Mouse (Mus musculus) neural tube, embryonic 12.5 days (tissue): ENCODE results near the gene Slit1. TPM values are rescaled to one million over a fixed set of nuclear protein-coding genes. Genes with fewer than 3 reads are reported as not detected.

ENCODE experiments used
- ATAC-seq: fragments of 200-750 bp; cut with Nextera tagmentation; 2 replicates; pipeline ENCODE4 v1.8.0; 2017; ENCODE audit warnings: low read depth, mild to moderate bottlenecking, moderate TSS enrichment, moderate library complexity; ENCODE audit not compliant: low FRiP score
- H3K27ac ChIP-seq: fragments of 300-500 bp; sonication (generic); 2 replicates; pipeline ENCODE4 v1.5.1; 2016
- H3K27me3 ChIP-seq: fragments of 300-500 bp; sonication (generic); replicated peaks from 2 replicates; pipeline ENCODE4 v1.6.1; 2016; ENCODE audit warnings: mild to moderate bottlenecking
- H3K36me3 ChIP-seq: fragments of 300-500 bp; sonication (generic); 2 replicates; pipeline ENCODE4 v1.6.1; 2016; ENCODE audit warnings: mild to moderate bottlenecking
- H3K4me1 ChIP-seq: fragments of 300-500 bp; sonication (generic); 2 replicates; pipeline ENCODE4 v1.6.1; 2016
- H3K4me2 ChIP-seq: fragments of 300-500 bp; sonication (generic); replicated peaks from 2 replicates; pipeline ENCODE4 v1.6.1; 2016; ENCODE audit warnings: mild to moderate bottlenecking
- H3K4me3 ChIP-seq: fragments of 300-500 bp; sonication (generic); 2 replicates; pipeline ENCODE4 v1.5.1; 2016
- H3K9ac ChIP-seq: fragments of 300-500 bp; sonication (generic); 2 replicates; pipeline ENCODE4 v1.6.1; 2016; ENCODE audit warnings: mild to moderate bottlenecking
- H3K9me3 ChIP-seq: fragments of 300-500 bp; sonication (generic); 2 replicates; pipeline ENCODE4 v1.6.1; 2016; ENCODE audit warnings: mild to moderate bottlenecking
- WGBS: fragments of 180-500 bp; shearing (Covaris S2); methylation state at CpG from one replicate; pipeline ENCODE4 v1.1.7; 2016; 5-methylcytosine and 5-hydroxymethylcytosine counted together
- polyA plus RNA-seq: library from polyadenylated mRNA; unstranded; fragments of >200 nt; fragmentation: Nextera tagmentation; extraction: Ambion mirVana; gene quantifications from 2 replicates; pipeline ENCODE4 v1.2.1, GENCODE M21; 2016

The Slit1 gene
- polyA plus RNA-seq, 1 experiment from 2014 or later: 26.2 TPM

GRCm38 (mm10) chr19:41663506-41664242 is 79.8 kb downstream of the Slit1 start:
- Histone ChIP-seq H3K4me1 (peaks cover 51% of the 10 kb centered on the region), H3K27me3 (peaks cover 31% of the 10 kb centered on the region), H3K4me2 (no peak overlapping the region), H3K27ac (no peak overlapping the region), H3K9me3 (no peaks in the 10 kb centered on the region), H3K9ac (no peak overlapping the region), H3K36me3 (no peaks in the 10 kb centered on the region), H3K4me3 (no peak overlapping the region)
- ATAC-seq: 0 out of 2 replicates have a peak, but pooled peaks have one; percentile 6
- WGBS: 13% methylated on average over 13 of the region's 13 CpGs

- peaks cover 57% of the 10 kb centered on the region for H3K4me1 ChIP-seq
- H3K27ac ChIP-seq: no peak overlapping the region
- H3K4me3 ChIP-seq: no peak overlapping the region
- peaks cover 39% of the 10 kb centered on the region for H3K27me3 ChIP-seq
- no peak overlapping the region for H3K4me2 ChIP-seq
- no peaks in the 10 kb centered on the region for H3K9me3 ChIP-seq
- no peaks in the 10 kb centered on the region for H3K36me3 ChIP-seq
- WGBS: 52% methylated on average over 13 of the region's 13 CpGs
- no peak overlapping the region for H3K9ac ChIP-seq
- no peak for ATAC-seq
Measured at GRCm38 (mm10) chr19:41661466-41661865, 82.0 kb downstream of the Slit1 start.

- H3K9me3 ChIP-seq: no peaks in the 10 kb centered on the region
- H3K4me2 ChIP-seq: no peak overlapping the region
- H3K4me1 ChIP-seq: peaks cover 60% of the 10 kb centered on the region
- 29% methylated on average over 4 of the region's 4 CpGs for WGBS
- ATAC-seq: no peak
- peaks cover 39% of the 10 kb centered on the region for H3K27me3 ChIP-seq
- H3K4me3 ChIP-seq: no peak overlapping the region
- H3K36me3 ChIP-seq: no peaks in the 10 kb centered on the region
- no peak overlapping the region for H3K27ac ChIP-seq
- H3K9ac ChIP-seq: no peak overlapping the region
Measured at GRCm38 (mm10) chr19:41660999-41661374, 82.5 kb downstream of the Slit1 start.

- Histone ChIP-seq H3K4me1 (peaks cover 62% of the 10 kb centered on the region), H3K27ac (no peak overlapping the region), H3K27me3 (peaks cover 33% of the 10 kb centered on the region), H3K4me3 (no peak overlapping the region), H3K36me3 (no peaks in the 10 kb centered on the region), H3K4me2 (no peak overlapping the region), H3K9ac (no peak overlapping the region), H3K9me3 (no peaks in the 10 kb centered on the region)
- no peak for ATAC-seq
- WGBS: 69% methylated on average over 17 of the region's 17 CpGs
Measured at GRCm38 (mm10) chr19:41660294-41660998, 83.0 kb downstream of the Slit1 start.

GRCm38 (mm10) chr19:41657446-41657845 is 86.0 kb downstream of the Slit1 start:
- peaks cover 51% of the 10 kb centered on the region for H3K4me1 ChIP-seq
- no peak overlapping the region for H3K27ac ChIP-seq
- 28% methylated on average over 9 of the region's 9 CpGs for WGBS
- no peak overlapping the region for H3K4me3 ChIP-seq
- no peak for ATAC-seq
- no peak overlapping the region for H3K4me2 ChIP-seq
- no peaks in the 10 kb centered on the region for H3K9me3 ChIP-seq
- H3K36me3 ChIP-seq: no peaks in the 10 kb centered on the region
- H3K27me3 ChIP-seq: peaks cover 22% of the 10 kb centered on the region
- 0 out of 2 replicates have a peak overlapping the region, but pooled peaks have one; percentile 17 for H3K9ac ChIP-seq

- H3K27me3 ChIP-seq: peaks cover 22% of the 10 kb centered on the region
- no peaks in the 10 kb centered on the region for H3K36me3 ChIP-seq
- no peak overlapping the region; the same call in 1 of the 2 replicates for H3K9ac ChIP-seq
- H3K4me1 ChIP-seq: peaks cover 52% of the 10 kb centered on the region
- H3K4me3 ChIP-seq: no peak overlapping the region
- WGBS: 85% methylated on average over 14 of the region's 14 CpGs
- H3K4me2 ChIP-seq: no peak overlapping the region
- H3K27ac ChIP-seq: no peak overlapping the region
- H3K9me3 ChIP-seq: no peaks in the 10 kb centered on the region
- ATAC-seq: no peak
Measured at GRCm38 (mm10) chr19:41656671-41657070, 86.8 kb downstream of the Slit1 start.

GRCm38 (mm10) chr19:41655970-41656369 is 87.5 kb downstream of the Slit1 start:
- WGBS: 6% methylated on average over 9 of the region's 9 CpGs
- Histone ChIP-seq H3K9ac (no peak overlapping the region), H3K27ac (0 out of 2 replicates have a peak overlapping the region, but pooled peaks have one; percentile 50)

GRCm38 (mm10) chr19:41655089-41655783 is 88.2 kb downstream of the Slit1 start:
- H3K27ac ChIP-seq: peak overlapping the region; percentile 53; the same call in 1 of the 2 replicates
- H3K4me3 ChIP-seq: no peak overlapping the region
- no peaks in the 10 kb centered on the region for H3K9me3 ChIP-seq
- ATAC-seq: peak; percentile 41; the same call in 1 of the 2 replicates
- no peaks in the 10 kb centered on the region for H3K36me3 ChIP-seq
- H3K27me3 ChIP-seq: peaks cover 24% of the 10 kb centered on the region
- H3K9ac ChIP-seq: no peak overlapping the region
- peaks cover 57% of the 10 kb centered on the region for H3K4me1 ChIP-seq
- 15% methylated on average over 6 of the region's 6 CpGs for WGBS
- 0 out of 2 replicates have a peak overlapping the region, but pooled peaks have one; percentile 3 for H3K4me2 ChIP-seq

More at GRCm38 (mm10) chr19:41655970-41656369, 87.5 kb downstream of the Slit1 start:
- Histone ChIP-seq H3K9me3 (no peaks in the 10 kb centered on the region), H3K4me3 (no peak overlapping the region), H3K27me3 (peaks cover 23% of the 10 kb centered on the region), H3K36me3 (no peaks in the 10 kb centered on the region), H3K4me2 (no peak overlapping the region), H3K4me1 (peaks cover 57% of the 10 kb centered on the region)
- ATAC-seq: 0 out of 2 replicates have a peak, but pooled peaks have one; percentile 15

- peaks cover 16% of the 10 kb centered on the region for H3K27me3 ChIP-seq
- 22% methylated on average over 10 of the region's 10 CpGs for WGBS
- H3K4me1 ChIP-seq: peaks cover 56% of the 10 kb centered on the region
- no peak overlapping the region for H3K27ac ChIP-seq
- ATAC-seq: peak; percentile 42
- H3K4me2 ChIP-seq: no peak overlapping the region
- no peak overlapping the region for H3K4me3 ChIP-seq
- H3K9me3 ChIP-seq: no peaks in the 10 kb centered on the region
- no peak overlapping the region for H3K9ac ChIP-seq
- H3K36me3 ChIP-seq: no peaks in the 10 kb centered on the region
Measured at GRCm38 (mm10) chr19:41651967-41652366, 91.5 kb downstream of the Slit1 start.

GRCm38 (mm10) chr19:41649394-41649793 is 94.1 kb downstream of the Slit1 start:
- no peaks in the 10 kb centered on the region for H3K36me3 ChIP-seq
- ATAC-seq: no peak
- H3K4me2 ChIP-seq: no peak overlapping the region
- H3K9ac ChIP-seq: 0 out of 2 replicates have a peak overlapping the region, but pooled peaks have one; percentile 19
- H3K9me3 ChIP-seq: no peaks in the 10 kb centered on the region
- WGBS: 41% methylated on average over 10 of the region's 10 CpGs
- H3K27me3 ChIP-seq: peaks cover 14% of the 10 kb centered on the region
- no peak overlapping the region for H3K27ac ChIP-seq
- H3K4me3 ChIP-seq: no peak overlapping the region
- H3K4me1 ChIP-seq: peaks cover 39% of the 10 kb centered on the region

- peaks cover 11% of the 10 kb centered on the region for H3K27me3 ChIP-seq
- H3K36me3 ChIP-seq: no peaks in the 10 kb centered on the region
- no peak overlapping the region for H3K27ac ChIP-seq
- 47% methylated on average over 16 of the region's 16 CpGs for WGBS
- H3K4me3 ChIP-seq: no peak overlapping the region
- H3K4me1 ChIP-seq: peaks cover 29% of the 10 kb centered on the region
- ATAC-seq: no peak
- H3K9ac ChIP-seq: no peak overlapping the region
- H3K9me3 ChIP-seq: no peaks in the 10 kb centered on the region
- no peak overlapping the region for H3K4me2 ChIP-seq
Measured at GRCm38 (mm10) chr19:41646947-41647631, 96.4 kb downstream of the Slit1 start.
